Mouse (Mus musculus): ENCODE results near the gene Vpreb1.
A peak's percentile ranks its signal among the peaks of the same experiment; 100 is the strongest.
"Not testable (repeated sequence)": the region's sequence is repeated elsewhere in the genome, so short reads cannot be mapped to it uniquely, and the experiment has no call there.

Gene Vpreb1

DNA sequence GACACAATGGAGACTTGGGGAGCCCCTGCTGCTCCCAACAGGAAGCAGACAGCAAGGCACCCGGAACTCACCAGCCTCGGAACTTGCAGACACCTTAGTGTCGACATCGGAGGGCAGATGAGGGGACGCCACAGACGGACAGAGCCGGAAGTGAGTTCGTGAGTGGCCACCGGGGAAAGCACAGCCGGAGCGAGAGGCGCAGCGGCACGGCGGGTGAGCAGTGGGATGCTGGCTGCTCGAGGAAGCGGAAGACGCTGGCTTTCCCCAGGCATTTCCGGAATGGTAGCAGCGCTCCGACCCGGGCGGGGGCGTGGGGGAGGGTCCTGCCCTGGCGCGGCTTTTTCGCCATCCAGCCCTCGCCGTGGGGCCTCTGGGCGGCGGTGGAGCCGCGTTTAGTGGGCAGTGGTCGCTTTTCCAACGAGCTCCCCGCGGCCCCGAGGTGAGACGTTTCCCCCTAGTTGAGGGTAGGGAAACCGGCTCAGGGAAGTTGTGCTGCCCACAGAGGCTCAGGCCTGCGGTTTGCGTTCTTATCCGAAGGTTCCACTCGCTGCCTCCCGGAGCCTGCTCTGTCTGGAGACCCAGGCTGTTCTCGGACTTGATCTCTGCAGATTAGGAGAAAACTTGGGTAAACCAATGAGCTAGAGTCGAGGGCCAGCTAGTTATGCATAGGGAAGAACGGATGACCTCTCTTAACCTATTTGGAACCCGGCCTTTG, at the start of gene Vpreb1, which contains the start of gene Top3b:
Vpreb1 (minus strand) TSS at position 227 of the 715 bp plus-strand sequence.
Top3b (plus strand) TSS at position 120 of the 715 bp plus-strand sequence.
- peak; percentile 89 for DNase-seq

GRCm38 (mm10) chr16:16918441-16919117, 47.9 kb upstream of the Vpreb1 start:
- no peak for DNase-seq

- DNase-seq = no peak
Measured at GRCm38 (mm10) chr16:16913440-16913839, 42.8 kb upstream of the Vpreb1 start.

GRCm38 (mm10) chr16:16911641-16912597, 41.3 kb upstream of the Vpreb1 start:
- peak; percentile 85 for DNase-seq

GRCm38 (mm10) chr16:16907799-16908198, 37.2 kb upstream of the Vpreb1 start:
- DNase-seq = peak; percentile 86

- peak; percentile 19 for DNase-seq
Measured at GRCm38 (mm10) chr16:16903188-16903587, 32.5 kb upstream of the Vpreb1 start.

DNA sequence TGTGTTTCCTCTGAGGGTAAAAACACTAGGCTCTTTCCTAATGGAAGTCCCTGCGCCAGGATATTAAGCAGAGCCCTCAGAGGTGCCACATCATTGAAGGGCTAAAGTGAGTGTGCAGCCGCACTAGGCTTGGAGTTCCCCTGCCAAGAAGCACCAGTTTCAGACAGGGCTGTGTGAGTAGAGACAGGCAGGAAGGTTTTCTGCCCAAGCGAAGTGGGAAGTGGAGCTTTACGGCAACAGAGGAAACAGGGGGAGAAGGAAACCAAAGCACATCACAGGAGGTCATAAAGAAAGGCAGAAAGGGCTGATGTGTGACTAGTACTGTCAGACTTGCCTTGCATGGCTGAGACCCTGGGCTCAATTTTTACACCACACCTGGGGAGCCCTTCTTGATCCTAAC, 31.7 kb upstream of the Vpreb1 start:
- no peak for DNase-seq

GRCm38 (mm10) chr16:16897056-16897584, 26.5 kb upstream of the Vpreb1 start:
- peak; percentile 8 for DNase-seq

DNA sequence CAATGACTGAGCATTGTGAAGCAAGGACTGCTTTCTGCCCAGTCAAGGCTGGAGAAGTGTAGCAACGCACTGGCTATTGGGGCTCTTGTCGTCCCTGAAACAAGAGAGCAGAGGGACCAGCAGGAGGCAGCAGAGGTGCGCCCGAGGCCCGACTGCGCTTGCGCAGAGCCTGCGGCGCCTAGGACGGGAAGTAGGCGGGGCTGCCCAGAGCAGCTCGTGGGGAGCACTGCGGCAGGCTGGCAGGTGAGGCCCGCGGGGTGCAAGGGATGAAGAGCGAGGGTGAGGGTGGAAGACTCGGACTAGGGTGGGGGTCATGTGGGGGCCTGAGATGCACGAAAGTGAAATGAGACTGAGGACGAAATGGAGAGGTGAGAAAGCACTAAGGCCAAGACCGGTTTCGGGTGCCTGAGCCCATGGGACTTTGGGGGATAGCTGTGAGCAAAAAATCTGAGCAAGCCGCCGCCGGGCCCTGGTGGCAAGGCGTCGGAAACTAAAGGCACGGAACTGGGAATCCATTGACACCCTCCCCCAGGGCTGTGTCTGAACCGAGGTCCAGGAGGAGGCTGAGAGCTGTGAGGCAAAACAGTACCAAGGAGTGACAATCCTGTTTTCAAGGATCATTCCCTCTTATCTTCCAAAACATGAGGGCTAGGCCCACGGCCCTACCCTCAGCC, 25.9 kb upstream of the Vpreb1 start, which contains the start of gene Ppm1f:
Ppm1f (plus strand) TSS at position 88 of the 674 bp plus-strand sequence.
- peak; percentile 97 for DNase-seq

- no peak for DNase-seq
Measured at GRCm38 (mm10) chr16:16896015-16896381, 25.4 kb upstream of the Vpreb1 start.

DNA sequence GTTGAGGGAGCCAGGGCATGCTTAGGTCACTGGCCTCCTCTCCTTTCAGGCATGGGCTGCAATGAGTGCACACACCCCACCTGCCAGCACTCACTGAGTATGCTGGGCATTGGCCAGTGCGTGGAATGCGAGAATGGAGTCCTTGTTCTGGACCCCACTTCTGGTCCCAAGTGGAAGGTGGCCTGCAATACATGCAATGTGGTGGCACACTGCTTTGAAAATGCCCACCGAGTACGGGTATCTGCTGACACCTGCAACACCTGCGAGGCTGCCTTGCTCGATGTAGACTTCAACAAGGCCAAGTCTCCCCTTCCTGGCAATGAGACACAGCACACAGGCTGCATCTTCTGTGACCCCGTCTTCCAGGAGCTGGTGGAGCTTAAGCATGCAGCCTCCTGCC, 21.7 kb upstream of the Vpreb1 start:
- DNase-seq = no peak

GRCm38 (mm10) chr16:16888341-16888740, 17.7 kb upstream of the Vpreb1 start:
- DNase-seq = no peak

DNA sequence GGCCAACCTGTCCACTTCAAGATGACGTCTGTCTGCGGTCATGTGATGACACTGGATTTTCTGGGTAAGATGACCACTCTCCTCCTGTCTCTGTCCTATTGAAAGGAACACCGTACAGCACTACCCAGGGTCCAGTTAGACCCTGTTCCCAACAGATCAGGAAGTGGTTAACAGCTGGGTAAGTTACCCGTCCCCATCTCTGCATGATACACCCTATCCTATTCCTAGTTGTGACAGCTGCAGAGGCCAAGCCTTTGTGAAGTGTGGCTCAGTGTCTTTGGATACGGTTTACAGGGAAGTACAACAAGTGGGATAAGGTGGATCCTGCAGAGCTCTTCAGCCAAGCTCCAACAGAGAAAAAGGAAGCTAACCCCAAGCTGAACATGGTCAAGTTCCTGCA, 8.4 kb upstream of the Vpreb1 start:
- no peak for DNase-seq

- no peak for DNase-seq
Measured at GRCm38 (mm10) chr16:16870241-16870616, 414 bp downstream of the Vpreb1 start.

DNA sequence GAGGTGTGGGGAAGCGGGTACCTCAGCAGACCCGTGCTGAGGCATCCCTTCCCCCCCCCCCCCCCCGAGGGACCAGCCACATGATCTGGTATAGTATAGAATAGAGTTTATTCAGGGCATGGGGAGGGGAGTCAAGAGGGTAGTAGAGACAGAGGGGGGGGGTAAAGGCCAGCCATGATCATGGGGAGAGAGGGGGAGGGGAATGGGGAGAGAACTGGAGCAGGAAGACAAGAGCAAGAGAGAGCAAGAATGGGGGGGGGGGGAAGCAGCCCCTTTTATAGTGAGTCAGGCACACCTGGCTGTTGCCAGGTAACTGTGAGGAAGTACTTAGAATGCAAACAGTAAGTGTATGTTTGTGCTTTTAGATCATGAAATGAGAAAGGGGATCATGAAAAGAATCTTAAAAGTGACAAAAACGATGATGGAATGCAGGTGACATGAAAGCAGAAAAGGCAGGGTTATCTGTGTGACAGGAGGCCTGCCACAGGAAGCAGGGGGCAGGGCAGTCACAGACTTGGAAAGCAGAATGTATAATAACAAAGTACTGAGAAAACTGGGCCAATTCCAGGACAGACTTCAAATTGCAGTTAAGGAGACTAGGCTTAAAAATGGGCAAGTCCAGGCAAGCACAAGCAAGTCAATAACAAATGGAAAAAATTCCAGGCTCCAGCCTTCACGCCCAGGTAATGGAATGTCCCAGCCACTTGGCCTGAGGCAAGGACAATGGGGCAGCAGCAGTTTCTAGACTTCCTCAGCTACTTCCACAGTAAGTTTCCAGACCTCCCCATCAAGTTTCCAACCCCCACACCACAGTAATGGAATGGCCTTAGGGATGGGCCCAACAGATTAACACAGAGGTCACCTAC, 4.7 kb downstream of the Vpreb1 start:
- DNase-seq = peak; percentile 26

GRCm38 (mm10) chr16:16865217-16865616, 5.4 kb downstream of the Vpreb1 start:
- DNase-seq = no peak

GRCm38 (mm10) chr16:16863978-16864377, 6.7 kb downstream of the Vpreb1 start, which contains the start of gene Igll1:
Gene Igll1 (minus strand): TSS chr16:16863985.
- no peak for DNase-seq

DNA sequence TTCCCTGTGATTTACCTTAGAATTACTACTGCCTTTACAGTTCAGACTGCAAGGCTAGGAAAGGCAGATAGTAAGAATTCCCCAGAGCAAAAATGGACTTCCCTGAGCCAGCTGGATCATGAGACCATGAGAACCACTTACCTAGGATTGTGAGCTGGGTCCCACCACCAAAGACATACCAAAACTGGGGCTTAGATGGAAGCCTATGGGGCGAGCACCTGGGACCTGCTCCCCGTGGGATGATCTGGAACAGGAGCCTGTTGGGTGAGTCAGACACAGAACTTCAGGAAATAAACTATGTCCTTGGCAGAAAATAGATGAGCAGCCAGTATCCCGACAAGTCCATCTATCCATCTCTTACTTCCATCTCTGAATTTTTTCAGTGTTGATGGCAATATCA, 8.4 kb downstream of the Vpreb1 start:
- DNase-seq = no peak

GRCm38 (mm10) chr16:16856731-16857476, 13.7 kb downstream of the Vpreb1 start:
- no peak for DNase-seq

DNA sequence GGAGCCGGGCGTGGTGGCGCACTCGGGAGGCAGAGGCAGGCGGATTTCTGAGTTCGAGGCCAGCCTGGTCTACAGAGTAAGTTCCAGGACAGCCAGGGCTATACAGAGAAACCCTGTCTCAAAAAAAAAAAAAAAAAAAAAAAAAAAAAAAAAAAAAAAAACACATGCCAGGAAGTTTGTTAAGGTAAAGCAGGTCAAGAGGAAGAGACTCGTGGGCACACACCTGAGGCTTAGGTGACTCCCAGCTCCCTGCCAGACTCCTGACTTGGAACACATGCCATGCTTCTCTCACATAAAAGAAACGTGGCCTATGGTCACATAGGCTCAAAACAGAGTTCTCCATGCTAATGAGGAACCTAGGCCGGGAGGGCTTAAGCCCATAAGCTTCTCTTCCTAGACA, 14.6 kb downstream of the Vpreb1 start:
- not testable (repeated sequence) for DNase-seq

Data from lung, postnatal 14 days (tissue).